In the genomic region with DNA sequence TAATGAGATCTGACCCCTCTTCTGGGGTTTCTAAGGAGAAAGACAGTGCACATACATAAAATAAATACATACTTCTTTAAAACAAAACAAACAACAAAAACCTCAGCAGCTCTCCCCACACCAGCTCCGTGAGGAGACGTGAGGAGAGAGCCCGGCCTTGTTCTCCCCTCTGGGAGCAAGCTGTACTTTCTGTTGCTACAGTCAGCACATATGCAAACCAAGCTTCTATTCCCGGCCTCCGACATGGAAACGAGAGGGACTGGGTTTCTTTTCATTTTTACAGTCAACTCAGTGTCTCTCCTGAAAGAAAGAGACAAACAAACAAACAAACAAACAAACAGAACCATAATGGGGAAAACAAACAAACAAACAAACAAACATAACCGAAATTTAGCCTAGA, we compare ENCODE assay signal across 25 mouse cellular contexts. TPM values are rescaled to one million over a fixed set of nuclear protein-coding genes. Genes with fewer than 3 reads are reported as not detected.
"Had no signal": no experiment of that assay in that cellular context is flagged by ENCODE, and none has a peak within 500 bp of the region (broad histone marks: within the 10 kb centered on the region; RNA-seq: fewer than 3 reads in every experiment).

No protein-coding gene starts in this region.

- H3K36me3 ChIP-seq: intestine, embryonic 15.5 days; lung, embryonic 15.5 days; midbrain, embryonic 10.5 days; midbrain, embryonic 13.5 days; neural tube, embryonic 13.5 days had no signal

- H3K27me3 ChIP-seq: intestine, embryonic 15.5 days; lung, embryonic 15.5 days; megakaryocyte, embryonic 14.5 days; midbrain, embryonic 13.5 days; neural tube, embryonic 13.5 days had no signal

- H3K4me3 ChIP-seq: intestine, embryonic 15.5 days; left cerebral cortex, adult 2 months; lung, embryonic 15.5 days; megakaryocyte, embryonic 14.5 days; midbrain, embryonic 10.5 days; midbrain, embryonic 13.5 days; myocyte; neural tube, embryonic 13.5 days had no signal

- H3K27ac ChIP-seq: intestine, embryonic 15.5 days; left cerebral cortex, adult 2 months; midbrain, embryonic 10.5 days; midbrain, embryonic 13.5 days; neural tube, embryonic 13.5 days had no signal

- ATAC-seq: intestine, embryonic 15.5 days; midbrain, embryonic 13.5 days; midbrain, embryonic 16.5 days had no signal

- H3K4me2 ChIP-seq: intestine, embryonic 15.5 days; lung, embryonic 15.5 days; midbrain, embryonic 13.5 days; neural tube, embryonic 13.5 days had no signal

- DNase-seq: kidney, adult 11 months; kidney, adult 9 months; kidney, postnatal 4 days; lung, adult 18-20 months; lung, postnatal 10 days; lung, postnatal 36 days; right cerebral cortex, adult 18-20 months; right cerebral cortex, postnatal 14 days; right cerebral cortex, postnatal 4 days; thymus, adult 18-20 months; thymus, postnatal 36 days had no signal

- H3K9ac ChIP-seq: intestine, embryonic 15.5 days; lung, embryonic 15.5 days; midbrain, embryonic 13.5 days; neural tube, embryonic 13.5 days had no signal

- H3K4me1 ChIP-seq: midbrain, embryonic 13.5 days; neural tube, embryonic 13.5 days had no signal

- H3K9me3 ChIP-seq: intestine, embryonic 15.5 days; lung, embryonic 15.5 days; megakaryocyte, embryonic 14.5 days; midbrain, embryonic 10.5 days; midbrain, embryonic 13.5 days; neural tube, embryonic 13.5 days had no signal

RNA-seq across cellular contexts. Expression of gene 6030468B19Rik, which starts 2.6 kb away (rescaled TPM):
- total RNA-seq: left cerebral cortex, adult 2 months; left cerebral cortex, postnatal 10 days; left cerebral cortex, postnatal 36 days; monocyte, adult 5-6 weeks had no signal
- polyA plus RNA-seq: midbrain, embryonic 13.5 days; midbrain, embryonic 16.5 days; myocyte; testis, adult 2 months; urinary bladder, adult 2 months had no signal

RNA-seq across cellular contexts. Expression of gene Gm20708, which starts 9.4 kb away (rescaled TPM):
- polyA plus RNA-seq: testis, adult 2 months; urinary bladder, adult 2 months had no signal
